Mouse (Mus musculus) stomach, embryonic 16.5 days (tissue): Measurements from ENCODE around the gene Sept11. TPM values are rescaled to one million over a fixed set of nuclear protein-coding genes. Genes with fewer than 3 reads are reported as not detected.

ENCODE experiments used
- ATAC-seq: fragments of 200-750 bp; cut with Nextera tagmentation; 2 replicates; pipeline ENCODE4 v1.8.0; 2017; ENCODE audit warnings: moderate number of reproducible peaks, moderate TSS enrichment; ENCODE audit not compliant: insufficient read depth, low FRiP score
- H3K27ac ChIP-seq: fragments of 300-500 bp; sonication (generic); 2 replicates; pipeline ENCODE4 v1.5.1; 2014; ENCODE audit warnings: low read length
- H3K27me3 ChIP-seq: fragments of 300-500 bp; sonication (generic); 2 replicates; pipeline ENCODE4 v1.6.1; 2014; ENCODE audit warnings: low read length, control low read depth, mixed read lengths; ENCODE audit not compliant: control insufficient read depth, insufficient read depth
- H3K36me3 ChIP-seq: fragments of 300-500 bp; sonication (generic); 2 replicates; pipeline ENCODE4 v1.6.1; 2014; ENCODE audit warnings: low read length; ENCODE audit not compliant: control insufficient read depth, insufficient read depth
- H3K4me1 ChIP-seq: fragments of 300-500 bp; sonication (generic); 2 replicates; pipeline ENCODE4 v1.6.1; 2014; ENCODE audit warnings: low read length, control low read depth, mixed read lengths; ENCODE audit not compliant: control insufficient read depth, insufficient read depth
- H3K4me2 ChIP-seq: fragments of 300-500 bp; sonication (generic); 2 replicates; pipeline ENCODE4 v1.6.1; 2014; ENCODE audit warnings: low read depth, low read length, mixed read lengths
- H3K4me3 ChIP-seq: fragments of 300-500 bp; sonication (generic); replicated peaks from 2 replicates; pipeline ENCODE4 v1.5.1; 2014; ENCODE audit warnings: mild to moderate bottlenecking, low read length
- H3K9ac ChIP-seq: fragments of 300-500 bp; sonication (generic); 2 replicates; pipeline ENCODE4 v1.6.1; 2014; ENCODE audit warnings: low read length
- H3K9me3 ChIP-seq: fragments of 300-500 bp; sonication (generic); replicated peaks from 2 replicates; pipeline ENCODE4 v1.6.1; 2016; ENCODE audit warnings: low read length, control low read depth; ENCODE audit not compliant: control insufficient read depth
- WGBS: fragments of 180-500 bp; shearing (Covaris S2); extraction: QIAGEN DNeasy Blood & Tissue Kit; methylation state at CpG from one replicate; pipeline ENCODE4 v1.1.7; 2014; 5-methylcytosine and 5-hydroxymethylcytosine counted together
- polyA plus RNA-seq: library from polyadenylated mRNA; unstranded; fragments of >200 nt; fragmentation: Nextera tagmentation; extraction: Ambion mirVana; gene quantifications from 2 replicates; pipeline ENCODE4 v1.2.1, GENCODE M21; 2015

The Sept11 gene
- polyA plus RNA-seq, 1 experiment from 2014 or later = 146 TPM

- Histone ChIP-seq H3K4me3 (peak overlapping the region; percentile 85), H3K9me3 (no peaks in the 10 kb centered on the region), H3K27ac (peak overlapping the region; percentile 94), H3K4me2 (peak overlapping the region; percentile 96), H3K9ac (peak overlapping the region; percentile 94), H3K36me3 (no peaks in the 10 kb centered on the region), H3K27me3 (no peaks in the 10 kb centered on the region), H3K4me1 (peaks cover 52% of the 10 kb centered on the region)
- whole genome bisulfite sequencing = under 1% methylated on average over 50 of the region's 50 CpGs
- ATAC-seq = peak; percentile 54
Measured at GRCm38 (mm10) chr5:93093638-93094527, 646 bp downstream of the Sept11 start.

- 60% methylated on average over 7 of the region's 7 CpGs for WGBS
- no peak for ATAC-seq
- H3K27me3 ChIP-seq = no peaks in the 10 kb centered on the region
- no peak overlapping the region for H3K27ac ChIP-seq
- no peaks in the 10 kb centered on the region for H3K9me3 ChIP-seq
- peaks cover 54% of the 10 kb centered on the region for H3K4me1 ChIP-seq
- H3K36me3 ChIP-seq = no peaks in the 10 kb centered on the region
- peak overlapping the region; percentile 96 for H3K4me2 ChIP-seq
- H3K4me3 ChIP-seq = peak overlapping the region; percentile 85
- H3K9ac ChIP-seq = 0 out of 2 replicates have a peak overlapping the region, but pooled peaks have one; percentile 8
Measured at GRCm38 (mm10) chr5:93095301-93095700, 2.1 kb downstream of the Sept11 start.

GRCm38 (mm10) chr5:93097204-93097906, 4.1 kb downstream of the Sept11 start:
- Histone ChIP-seq H3K9ac (no peak overlapping the region), H3K4me1 (peaks cover 57% of the 10 kb centered on the region), H3K4me3 (no peak overlapping the region), H3K27me3 (no peaks in the 10 kb centered on the region), H3K9me3 (no peaks in the 10 kb centered on the region), H3K36me3 (no peaks in the 10 kb centered on the region), H3K4me2 (peak overlapping the region; percentile 96; the same call in 1 of the 2 replicates), H3K27ac (no peak overlapping the region; the same call in 1 of the 2 replicates)
- no peak for ATAC-seq
- WGBS = 69% methylated on average over 13 of the region's 13 CpGs

DNA sequence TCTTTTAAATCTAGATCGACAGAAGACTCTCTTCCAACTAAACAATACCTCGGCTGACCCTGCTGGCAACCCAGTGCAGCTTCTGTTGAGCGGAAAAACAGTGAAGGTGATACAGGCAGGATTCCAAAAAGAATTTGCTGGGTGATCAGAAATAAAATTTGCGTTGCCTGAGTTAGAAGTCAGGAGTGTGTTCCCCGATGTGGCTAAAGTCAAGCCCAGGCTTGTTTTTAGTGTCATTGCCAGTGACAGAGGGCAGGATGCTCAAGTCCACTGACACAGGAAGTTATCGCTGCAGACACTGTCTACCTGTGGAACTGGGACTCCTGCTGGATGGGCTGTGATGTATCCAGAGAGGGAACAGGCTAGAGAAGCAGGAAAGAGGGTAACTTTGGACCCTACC, 5.0 kb downstream of the Sept11 start:
- Histone ChIP-seq H3K4me1 (peaks cover 57% of the 10 kb centered on the region), H3K4me3 (no peak overlapping the region), H3K4me2 (no peak overlapping the region), H3K9ac (no peak overlapping the region), H3K36me3 (no peaks in the 10 kb centered on the region), H3K9me3 (no peaks in the 10 kb centered on the region), H3K27me3 (no peaks in the 10 kb centered on the region), H3K27ac (no peak overlapping the region)
- WGBS = 59% methylated on average over 6 of the region's 6 CpGs
- ATAC-seq = no peak

DNA sequence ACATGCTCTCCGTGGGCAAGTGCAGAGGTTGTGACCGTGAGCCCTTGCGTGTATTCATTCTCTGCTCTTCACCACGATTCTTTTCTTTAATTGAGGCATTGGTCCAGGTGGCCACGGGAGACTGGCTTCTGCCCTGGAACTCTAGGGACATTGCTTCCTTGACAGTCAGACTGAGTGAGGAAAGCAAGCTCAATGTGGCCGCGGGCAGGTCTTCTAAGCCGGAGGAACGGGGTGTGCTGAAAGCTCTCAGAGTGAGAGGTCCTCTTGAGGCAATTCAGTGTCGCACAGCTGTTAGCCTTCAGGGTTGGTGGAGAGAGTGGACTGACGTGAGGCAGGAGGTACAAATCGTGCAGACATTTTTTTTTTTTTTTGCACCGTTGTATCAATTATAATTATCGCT, 5.6 kb downstream of the Sept11 start:
- Histone ChIP-seq H3K27me3 (no peaks in the 10 kb centered on the region), H3K9me3 (no peaks in the 10 kb centered on the region), H3K4me3 (no peak overlapping the region), H3K27ac (peak overlapping the region; percentile 38; the same call in 1 of the 2 replicates), H3K9ac (0 out of 2 replicates have a peak overlapping the region, but pooled peaks have one; percentile 31), H3K4me2 (0 out of 2 replicates have a peak overlapping the region, but pooled peaks have one; percentile 12), H3K36me3 (no peaks in the 10 kb centered on the region), H3K4me1 (peaks cover 57% of the 10 kb centered on the region)
- 58% methylated on average over 14 of the region's 14 CpGs for WGBS
- no peak for ATAC-seq

- Histone ChIP-seq H3K9ac (no peak overlapping the region), H3K9me3 (no peaks in the 10 kb centered on the region), H3K27ac (peak overlapping the region; percentile 56), H3K4me2 (0 out of 2 replicates have a peak overlapping the region, but pooled peaks have one; percentile 0), H3K4me1 (peaks cover 45% of the 10 kb centered on the region), H3K36me3 (no peaks in the 10 kb centered on the region), H3K27me3 (no peaks in the 10 kb centered on the region), H3K4me3 (no peak overlapping the region)
- no peak for ATAC-seq
- 79% methylated on average over 4 of the region's 4 CpGs for WGBS
Measured at GRCm38 (mm10) chr5:93100906-93101305, 7.7 kb downstream of the Sept11 start.

- no peak overlapping the region for H3K9ac ChIP-seq
- no peaks in the 10 kb centered on the region for H3K27me3 ChIP-seq
- peak; percentile 60; the same call in 1 of the 2 replicates for ATAC-seq
- WGBS = 32% methylated on average over 8 of the region's 8 CpGs
- H3K4me3 ChIP-seq = no peak overlapping the region
- peaks cover 41% of the 10 kb centered on the region for H3K4me1 ChIP-seq
- H3K9me3 ChIP-seq = no peaks in the 10 kb centered on the region
- H3K4me2 ChIP-seq = peak overlapping the region; percentile 0; the same call in 1 of the 2 replicates
- H3K36me3 ChIP-seq = no peaks in the 10 kb centered on the region
- peak overlapping the region; percentile 56 for H3K27ac ChIP-seq
Measured at GRCm38 (mm10) chr5:93101371-93101791, 8.1 kb downstream of the Sept11 start.

- no peak overlapping the region for H3K9ac ChIP-seq
- 71% methylated on average over 8 of the region's 8 CpGs for WGBS
- ATAC-seq = no peak
- H3K4me2 ChIP-seq = no peak overlapping the region
- no peaks in the 10 kb centered on the region for H3K9me3 ChIP-seq
- H3K4me3 ChIP-seq = no peak overlapping the region
- no peak overlapping the region for H3K27ac ChIP-seq
- no peaks in the 10 kb centered on the region for H3K27me3 ChIP-seq
- no peaks in the 10 kb centered on the region for H3K36me3 ChIP-seq
- H3K4me1 ChIP-seq = peaks cover 19% of the 10 kb centered on the region
Measured at GRCm38 (mm10) chr5:93103603-93104002, 10.4 kb downstream of the Sept11 start.
